Mouse (Mus musculus) erythroid progenitor cell, adult 5-6 weeks (primary cell): Measurements from ENCODE around the gene Serpine2. TPM values are rescaled to one million over a fixed set of nuclear protein-coding genes. Genes with fewer than 3 reads are reported as not detected.

Source experiments
- ATAC-seq: replicated peaks from 2 replicates; pipeline ENCODE4 v1.8.0; 2016; ENCODE audit warnings: moderate number of reproducible peaks, mild to moderate bottlenecking, moderate TSS enrichment, inconsistent platforms; ENCODE audit not compliant: poor library complexity, low FRiP score, severe bottlenecking
- total RNA-seq, 2 experiments: library from RNA; stranded (forward) in 1 of 2; stranded (reverse) in 1 of 2; fragments of 150-400 nt in 1 of 2; fragments of 186-747, 209-891 nt in 1 of 2; gene quantifications; 2 replicates each; pipeline versions ENCODE4 v1.2.3 to v1.2.4; 2015 to 2017; ENCODE audit warnings: low replicate concordance in 2 of 2

Gene Serpine2
- 9.0 and 9.6 TPM in 2 replicates for total RNA-seq (2015; ENCODE audit: low replicate concordance)
- 4.9 and 7.4 TPM in 2 replicates for total RNA-seq (2017; ENCODE audit: low replicate concordance)

DNA sequence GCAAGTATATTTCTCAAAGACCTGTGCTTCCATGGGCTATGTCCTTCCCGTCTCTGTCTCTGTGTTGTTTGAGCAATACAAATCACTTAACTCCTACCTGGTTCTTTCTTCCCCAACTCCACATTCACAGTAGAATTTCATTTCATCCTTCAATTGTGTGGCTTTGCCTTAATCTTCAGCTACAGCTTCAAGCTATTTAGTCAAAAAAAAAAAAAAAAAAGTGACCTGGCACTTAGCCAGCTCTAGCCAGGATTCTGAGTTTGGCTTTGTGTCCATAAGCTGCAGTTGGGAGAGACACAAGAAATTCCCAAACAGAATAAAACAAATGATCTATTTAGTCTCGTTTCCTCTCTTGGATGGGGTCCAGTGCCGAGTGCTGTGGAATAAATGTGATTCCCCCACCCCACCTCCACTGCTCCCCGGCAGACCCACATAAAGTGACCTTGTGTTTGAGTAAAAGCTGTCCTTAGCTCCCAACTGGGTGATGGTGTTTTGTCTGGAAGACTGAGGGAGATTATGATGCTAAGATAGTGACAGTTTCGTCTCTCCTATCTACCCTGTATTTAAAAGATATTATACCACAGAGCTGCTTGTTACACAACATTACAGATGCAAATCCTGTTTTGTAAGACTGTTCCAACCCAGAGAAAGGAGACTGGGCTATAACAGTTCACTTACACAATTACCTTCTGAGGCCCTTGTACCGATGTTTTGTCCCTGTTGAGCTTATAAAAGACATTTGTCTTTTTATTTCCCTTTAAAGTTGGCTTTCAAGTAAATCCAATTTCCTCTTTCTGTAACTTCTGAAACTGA is at the start of gene Serpine2:
Serpine2 (minus strand) TSS at position 51 of the 813 bp plus-strand sequence.
- ATAC-seq = no peak

DNA sequence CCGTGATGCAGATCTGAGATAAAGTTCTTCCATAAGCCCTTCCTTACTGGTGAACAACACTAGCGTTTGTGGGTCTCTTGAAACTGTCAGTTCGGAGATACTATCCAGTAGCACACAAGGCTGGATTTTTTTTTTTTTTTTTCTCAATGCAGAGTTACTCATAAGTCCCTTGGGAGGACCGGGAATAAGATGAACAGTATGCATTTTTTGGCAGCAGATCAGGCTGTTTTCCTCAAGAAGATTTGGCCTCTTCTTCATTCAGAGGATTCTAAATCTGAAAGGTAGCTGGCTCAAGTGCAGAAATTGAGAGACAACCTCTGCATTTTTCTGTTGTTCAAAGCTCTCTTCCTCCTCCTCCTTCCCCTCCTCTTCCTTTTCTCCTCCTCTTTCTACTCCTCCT is 46.8 kb upstream of the Serpine2 start:
- no peak for ATAC-seq

DNA sequence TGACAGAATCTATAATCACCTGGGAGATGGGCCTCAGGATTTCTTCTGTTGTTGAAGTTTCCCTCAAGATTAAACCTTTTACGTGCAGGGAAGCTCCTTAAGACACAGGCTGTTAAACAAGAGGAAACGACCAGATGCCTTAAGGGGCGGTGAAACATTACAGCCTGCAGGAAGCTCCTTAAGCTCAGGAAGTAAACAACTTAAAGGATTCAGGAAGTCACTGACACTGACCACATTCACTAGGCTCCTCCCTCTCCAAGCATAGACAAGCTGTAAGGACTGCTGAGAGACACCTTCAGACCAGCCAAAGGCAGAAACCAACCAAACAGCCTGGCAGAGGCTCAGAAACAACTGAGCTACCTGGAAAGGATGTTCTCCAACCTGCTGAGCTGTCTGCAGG is 44.3 kb upstream of the Serpine2 start:
- ATAC-seq = no peak

DNA sequence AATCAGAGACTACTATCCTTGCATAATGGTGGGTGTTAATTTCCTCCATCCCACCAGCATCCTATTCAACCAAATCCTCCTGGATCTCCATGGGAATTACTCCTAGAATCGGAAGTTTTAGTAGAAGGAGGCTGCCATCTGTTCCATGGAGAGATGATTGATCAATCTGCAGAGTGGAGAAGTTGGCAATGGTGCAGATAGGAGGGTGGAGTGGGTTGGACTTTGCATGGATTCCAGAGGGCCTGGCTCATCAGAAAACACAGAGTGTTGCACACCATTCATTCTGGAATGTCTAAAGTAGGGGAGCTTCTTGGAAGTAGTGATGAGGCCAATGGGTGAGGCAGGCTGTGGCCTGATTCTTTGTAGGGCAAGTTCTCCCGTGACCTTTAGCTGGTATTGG is 41.9 kb upstream of the Serpine2 start:
- ATAC-seq = no peak

DNA sequence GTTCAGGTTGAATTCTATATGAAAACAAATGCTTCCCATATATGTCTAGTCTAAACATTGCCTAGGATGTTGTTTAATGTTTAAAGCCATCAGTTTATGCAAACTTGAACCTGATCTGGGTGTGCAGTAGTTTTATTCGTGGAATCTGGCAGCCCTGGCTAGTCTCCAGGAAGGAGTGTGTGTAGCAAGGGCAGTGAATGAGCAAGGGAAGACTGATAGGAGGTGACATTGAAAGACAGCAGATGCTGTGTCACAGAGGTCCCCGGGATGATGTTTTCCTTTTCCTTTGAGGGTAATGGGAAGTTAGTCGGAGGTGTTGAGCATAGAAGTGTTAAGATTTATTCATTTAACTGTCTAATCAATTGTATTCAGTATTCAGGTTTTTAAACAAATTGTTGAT is 21.7 kb upstream of the Serpine2 start:
- no peak for ATAC-seq

DNA sequence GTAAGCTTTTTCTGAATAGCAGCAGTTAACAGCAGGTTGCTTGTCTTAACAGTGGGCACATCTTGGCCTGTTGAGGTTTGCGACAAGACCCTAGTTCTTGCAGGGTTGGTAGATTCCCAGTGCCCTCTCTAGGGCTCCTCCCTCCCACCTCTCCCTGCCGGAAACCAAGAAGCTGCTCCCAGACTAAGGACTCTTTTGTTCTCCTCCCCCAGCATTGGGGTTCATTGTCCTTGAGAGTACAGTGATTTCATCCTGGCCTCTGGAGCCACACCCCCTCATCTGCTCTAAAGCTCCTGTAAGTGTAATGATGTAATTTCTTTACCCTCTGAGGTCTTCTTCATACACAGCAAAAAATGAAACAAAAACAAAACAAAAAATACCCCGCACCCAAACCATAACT is 13.8 kb upstream of the Serpine2 start:
- ATAC-seq = no peak

DNA sequence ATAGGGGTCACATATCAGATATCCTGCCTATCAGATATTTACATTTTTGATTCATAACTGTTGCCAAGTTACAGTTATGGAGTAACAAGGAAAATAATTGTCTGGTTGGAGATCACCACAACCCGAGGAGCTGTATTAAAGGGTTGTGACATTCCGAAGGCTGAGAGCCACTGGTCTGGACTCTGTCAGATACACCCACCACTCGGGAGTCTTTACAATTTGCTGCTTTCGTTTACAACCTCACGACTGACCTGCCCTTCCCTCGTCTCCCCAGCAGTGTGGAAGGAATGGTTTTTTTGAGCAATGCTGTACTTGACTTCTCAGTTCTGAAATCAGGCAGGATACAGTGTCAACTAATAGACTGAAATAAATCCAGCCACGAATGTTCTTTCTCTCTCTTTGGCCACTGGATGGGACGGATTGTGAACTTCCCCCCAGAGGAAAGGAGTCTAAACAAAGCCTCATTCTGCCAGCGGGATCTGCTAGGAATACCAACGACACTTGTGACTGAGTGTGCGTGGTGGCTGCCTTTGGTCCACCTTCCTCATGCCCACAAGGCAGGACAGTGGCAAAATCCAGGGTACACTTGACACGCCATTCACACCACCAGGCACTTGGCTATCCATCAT is 455 bp downstream of the Serpine2 start:
- ATAC-seq = no peak

DNA sequence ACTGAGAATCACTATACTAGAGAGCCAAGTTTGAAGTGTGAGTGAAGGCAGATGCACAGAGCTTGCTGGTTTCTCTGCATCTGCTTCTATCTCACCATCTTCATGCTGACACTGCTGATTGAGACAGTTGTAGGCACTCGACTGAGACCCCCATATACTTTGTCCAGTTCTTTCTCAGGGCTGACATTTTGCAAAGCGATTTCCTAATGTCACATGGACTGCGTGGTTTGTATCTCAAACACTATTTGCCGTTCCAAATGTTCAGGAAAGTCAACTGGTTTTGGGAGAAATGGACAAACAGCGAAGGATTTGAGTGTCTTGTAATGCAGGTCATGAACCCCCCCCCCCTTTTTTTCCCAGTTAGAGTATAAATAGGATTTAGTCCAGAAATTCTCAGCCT is 1.0 kb downstream of the Serpine2 start:
- no peak for ATAC-seq

DNA sequence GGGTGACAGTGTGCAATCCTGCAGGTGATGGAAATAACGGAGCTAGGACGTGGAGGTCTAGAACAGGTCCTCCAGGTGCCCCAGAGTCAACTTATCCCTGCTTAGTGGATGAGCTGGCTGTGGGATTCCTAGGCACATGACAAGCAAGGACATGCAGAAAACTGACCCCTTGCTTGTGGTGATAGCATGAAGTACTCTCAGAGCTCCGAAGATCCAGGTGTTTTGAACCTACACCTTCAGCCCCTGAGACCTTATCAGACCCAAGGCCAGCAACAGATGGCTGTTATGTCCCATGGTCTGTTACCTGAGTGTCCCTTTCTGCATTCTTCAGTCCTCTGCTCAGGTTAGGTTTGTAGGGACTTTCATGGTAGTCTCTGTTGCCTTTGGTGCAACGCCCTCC is 2.0 kb downstream of the Serpine2 start:
- ATAC-seq = no peak

DNA sequence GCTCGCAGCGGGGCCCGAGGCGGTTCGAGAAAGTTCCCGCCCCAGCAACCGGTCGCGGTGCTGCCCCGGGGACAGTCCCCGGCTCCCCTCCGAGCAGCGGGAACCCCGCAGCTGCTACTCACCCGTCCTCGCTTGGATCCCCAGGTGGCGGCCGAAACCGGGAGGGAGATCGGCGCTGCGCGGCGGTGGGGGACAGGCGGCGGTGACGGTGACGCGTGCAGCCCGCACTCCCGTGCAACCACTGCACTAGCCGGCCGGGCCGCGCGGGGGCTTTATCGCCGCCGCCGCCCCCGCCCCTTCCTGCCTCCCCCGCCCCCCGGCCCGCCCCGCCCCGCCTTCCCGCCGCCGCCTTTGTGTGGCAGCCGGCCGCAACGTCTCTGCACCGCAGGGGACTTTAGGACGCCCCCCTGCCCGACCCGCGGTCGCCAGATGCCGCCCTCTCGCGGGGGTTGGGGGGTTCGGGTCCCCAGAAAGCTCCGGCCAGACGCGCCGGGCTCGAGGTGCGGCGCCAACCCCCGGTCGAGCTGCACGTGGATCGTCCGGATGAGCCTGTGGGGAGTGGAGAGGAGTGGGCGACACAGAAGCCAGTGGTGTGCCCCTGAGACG is 2.5 kb downstream of the Serpine2 start:
- ATAC-seq = no peak

DNA sequence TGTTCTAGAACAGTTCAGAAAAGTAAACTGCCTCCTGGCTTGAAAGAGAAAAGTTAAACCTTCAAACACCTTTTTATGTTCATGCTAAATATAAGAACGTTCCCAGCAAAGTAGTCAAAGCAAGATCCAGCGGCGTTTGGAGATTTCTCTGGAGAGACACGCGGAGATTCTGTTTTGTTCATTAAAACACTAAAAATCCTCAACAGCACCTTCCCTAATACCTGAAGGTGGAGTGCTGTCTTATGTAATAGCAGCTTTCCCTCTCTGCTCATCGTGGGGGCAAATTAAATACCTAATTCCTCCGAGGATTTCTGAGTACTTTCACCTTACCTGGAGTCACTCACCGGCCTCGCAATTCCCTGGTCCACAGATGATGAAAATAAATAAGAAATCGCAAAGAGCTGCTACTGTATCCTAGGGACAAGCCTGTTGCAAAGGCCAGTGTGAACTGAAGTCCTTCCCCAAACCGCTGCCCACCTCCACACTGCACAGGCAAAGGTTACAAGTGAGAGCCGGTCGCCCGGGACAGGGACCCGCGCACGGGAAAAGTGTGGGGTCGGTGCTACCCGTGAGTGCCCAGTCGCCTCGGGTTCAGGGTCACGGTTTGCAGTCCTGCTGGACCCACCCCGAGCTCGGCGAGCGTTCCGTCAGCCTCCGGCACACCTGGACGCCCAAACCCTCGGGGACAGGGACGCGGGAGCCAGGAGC is 3.1 kb downstream of the Serpine2 start:
- ATAC-seq = no peak

DNA sequence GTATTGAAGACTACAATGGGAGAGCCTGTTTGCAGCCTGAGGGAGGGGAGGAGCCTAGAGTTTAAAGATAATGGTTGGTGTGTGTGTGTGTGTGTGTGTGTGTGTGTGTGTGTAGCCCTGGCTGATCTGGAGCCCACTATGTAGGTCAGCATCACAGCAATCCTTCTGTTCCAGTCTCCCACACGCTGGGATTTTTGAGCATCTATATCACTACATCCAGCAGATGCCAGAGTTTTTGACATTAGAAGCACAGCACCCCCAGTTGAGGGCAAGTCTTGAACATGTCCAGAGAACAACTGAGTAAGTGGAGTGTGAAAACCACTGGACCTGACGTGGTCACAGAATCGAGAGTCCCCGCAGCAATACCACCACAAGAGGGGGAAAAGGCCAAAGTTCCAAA is 4.2 kb downstream of the Serpine2 start:
- no peak for ATAC-seq

DNA sequence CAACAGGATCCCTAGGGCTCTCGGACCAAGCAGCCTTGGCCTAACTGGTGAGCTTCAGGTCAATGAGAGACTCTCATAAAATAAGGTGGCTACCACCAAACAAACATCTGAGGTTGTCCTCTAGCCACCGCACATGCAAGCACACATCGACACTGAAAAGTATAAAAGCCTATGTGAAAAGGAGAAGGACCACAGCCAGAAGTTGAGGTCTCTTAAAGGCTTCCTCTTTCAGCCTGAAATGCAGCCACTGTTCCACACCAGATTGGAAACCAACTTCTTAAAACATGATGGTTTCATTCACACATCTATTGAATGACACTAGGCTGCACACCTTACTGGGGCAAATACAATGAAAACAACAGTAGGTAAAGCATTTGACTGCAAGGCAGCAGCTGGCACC is 7.5 kb downstream of the Serpine2 start:
- no peak for ATAC-seq

DNA sequence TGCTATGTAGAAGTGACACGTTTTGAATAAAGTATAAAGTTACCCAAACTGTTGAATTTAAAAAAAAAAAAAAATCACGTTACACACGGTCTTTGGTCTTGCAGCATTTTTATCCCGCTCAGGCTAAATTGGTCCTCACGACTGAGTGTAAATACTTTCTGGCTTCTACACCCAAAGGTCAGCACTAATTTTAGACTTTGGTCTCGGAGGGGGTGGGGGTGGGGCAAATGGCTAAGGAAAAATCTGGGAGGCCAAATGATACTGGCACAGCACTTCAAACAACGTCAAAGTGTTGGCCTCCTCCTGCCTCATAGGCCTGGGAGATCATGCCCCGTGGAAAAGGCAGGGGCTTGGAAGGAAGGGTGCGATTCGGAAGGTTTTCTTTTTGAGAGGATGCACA is 10.6 kb downstream of the Serpine2 start:
- ATAC-seq = no peak

DNA sequence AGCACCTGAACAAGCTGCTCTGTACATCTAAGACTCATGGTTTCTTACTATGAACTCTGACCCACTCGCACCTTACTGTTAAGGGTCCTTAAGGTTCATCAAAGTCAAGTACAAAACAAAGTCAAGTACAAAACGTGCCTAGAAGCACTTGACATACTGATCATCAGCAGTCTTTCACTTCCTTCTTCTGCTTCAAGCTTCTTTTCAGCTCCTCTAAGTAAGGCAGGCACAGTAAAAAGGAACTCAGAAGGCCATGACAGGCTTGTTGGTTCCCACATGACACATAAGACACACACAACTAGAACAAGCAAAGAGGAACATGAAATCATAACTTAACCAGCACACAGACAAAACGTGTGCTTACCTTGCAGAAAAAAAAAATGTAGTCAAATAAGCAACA is 12.3 kb downstream of the Serpine2 start:
- no peak for ATAC-seq

DNA sequence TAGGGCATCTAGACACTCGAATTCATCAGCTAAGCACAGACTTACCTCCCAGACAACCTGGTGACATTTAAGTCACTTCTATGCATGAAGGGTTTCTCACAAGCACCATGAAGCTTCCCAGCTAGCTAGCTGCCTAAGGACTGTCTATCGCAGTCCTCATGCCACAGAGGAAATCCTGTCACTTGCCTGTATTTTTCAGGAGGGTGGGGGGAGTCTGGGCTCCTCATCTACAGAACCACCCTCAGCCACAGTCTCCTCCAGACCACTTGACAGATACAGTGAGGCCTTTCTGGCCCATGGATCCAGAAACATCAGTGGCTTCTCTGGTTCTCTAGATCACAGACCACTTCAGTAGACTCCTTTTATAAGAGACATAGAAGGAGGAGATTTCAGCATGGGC is 14.1 kb downstream of the Serpine2 start:
- no peak for ATAC-seq

DNA sequence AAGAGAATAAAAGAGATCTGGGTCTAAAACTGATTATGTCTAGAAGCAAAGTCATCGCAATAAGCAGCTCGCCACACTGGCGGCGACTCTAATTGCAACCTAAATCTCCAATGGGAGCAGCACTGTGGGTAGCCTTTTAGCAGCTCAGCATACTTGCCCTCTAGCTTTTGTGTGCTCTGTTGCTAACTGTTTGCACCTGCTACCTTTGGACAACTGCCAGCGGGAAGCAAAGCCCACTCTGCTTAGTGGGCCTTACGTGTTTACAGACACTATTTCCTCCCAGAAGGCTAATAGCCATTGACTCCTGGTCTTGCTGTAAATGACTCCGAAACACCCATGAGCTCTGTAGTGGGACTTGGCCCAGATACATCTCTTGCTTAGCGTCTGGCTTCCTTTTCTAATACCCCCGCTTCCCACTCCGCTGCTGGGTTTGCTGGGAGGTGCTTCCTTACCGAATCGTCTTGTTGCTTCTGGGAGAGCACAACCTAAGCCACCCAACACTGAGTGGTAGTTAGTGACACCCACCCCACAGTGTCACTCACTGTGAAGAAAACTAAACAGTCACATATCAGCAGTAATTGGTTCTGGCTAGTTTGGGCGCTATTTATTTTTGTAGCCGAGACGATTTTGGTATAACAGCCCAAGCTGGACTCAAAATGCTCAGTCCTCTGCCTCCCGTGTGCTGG is 28.1 kb downstream of the Serpine2 start:
- ATAC-seq = no peak

DNA sequence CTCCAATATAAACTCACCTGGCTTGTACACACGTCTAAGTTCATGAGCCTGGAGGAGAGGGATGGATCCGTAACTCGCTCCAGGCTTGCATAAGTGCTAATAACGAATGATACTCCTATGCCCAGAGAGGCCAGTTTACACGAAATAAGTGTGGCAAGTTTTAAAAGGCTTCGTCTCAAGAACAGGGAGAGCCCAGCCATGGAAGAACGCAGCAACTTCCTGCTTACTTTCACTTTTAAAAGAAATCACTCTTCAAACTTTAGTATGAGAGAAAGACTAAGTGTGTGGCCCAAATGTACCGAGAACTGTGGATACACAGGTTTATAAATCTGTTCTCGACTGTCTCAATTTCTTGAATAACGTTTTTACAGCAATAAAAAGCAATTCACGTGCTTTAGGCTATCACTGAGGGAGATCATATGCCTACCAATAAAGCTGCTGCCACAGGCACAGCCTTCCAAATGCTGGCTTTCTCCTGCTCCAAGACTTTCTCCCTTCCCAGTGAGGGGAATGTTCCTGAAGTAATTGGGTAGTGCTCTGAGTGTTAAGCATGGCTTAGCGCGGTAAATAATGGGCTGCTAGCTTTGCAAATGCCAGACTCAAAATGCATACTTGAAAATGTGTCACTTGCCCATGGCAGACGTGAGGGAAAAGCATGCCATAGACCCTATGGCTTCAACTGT is 36.9 kb downstream of the Serpine2 start:
- no peak for ATAC-seq

DNA sequence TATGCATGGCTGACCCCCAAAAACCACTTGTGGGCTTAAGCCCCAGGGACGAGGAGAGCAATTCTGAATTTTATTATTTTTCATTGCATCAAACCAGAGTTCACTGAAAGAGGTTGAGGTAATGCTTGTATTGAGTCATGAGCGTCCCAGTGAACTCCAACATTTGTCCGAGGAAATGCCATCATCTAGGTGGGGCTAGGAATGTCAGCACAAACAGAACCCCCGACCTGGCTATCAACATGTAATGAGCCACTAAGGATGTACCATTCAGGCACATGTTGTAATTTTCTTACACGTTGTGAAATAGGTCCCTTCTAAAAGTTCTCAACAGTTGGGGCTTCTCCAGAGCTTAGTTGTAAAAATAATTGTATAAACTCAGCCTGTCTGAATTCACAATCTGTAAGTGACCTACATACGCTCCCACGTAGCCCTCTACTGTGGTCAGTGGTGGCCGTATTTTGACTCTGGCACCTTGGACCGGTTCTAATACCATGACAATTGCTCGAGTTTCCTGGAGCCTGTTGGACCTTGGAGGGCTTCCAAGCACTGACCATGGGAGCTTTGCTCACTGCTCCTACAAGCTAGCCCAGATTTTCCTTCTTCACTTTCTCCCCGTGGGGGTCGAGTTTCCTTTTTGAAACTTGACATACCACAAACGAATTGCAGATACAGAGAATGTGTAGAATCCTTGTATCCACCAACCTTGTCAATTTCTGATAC is 38.0 kb downstream of the Serpine2 start:
- ATAC-seq = no peak
